Mouse (Mus musculus) layer of hippocampus, adult 9-10 months (tissue): Measurements from ENCODE around the gene Masp2.

ENCODE experiments used
- DNase-seq: peaks from one replicate; pipeline ENCODE4 v3.0.0; 2022; ENCODE audit warnings: low spot score

The Masp2 gene

DNA sequence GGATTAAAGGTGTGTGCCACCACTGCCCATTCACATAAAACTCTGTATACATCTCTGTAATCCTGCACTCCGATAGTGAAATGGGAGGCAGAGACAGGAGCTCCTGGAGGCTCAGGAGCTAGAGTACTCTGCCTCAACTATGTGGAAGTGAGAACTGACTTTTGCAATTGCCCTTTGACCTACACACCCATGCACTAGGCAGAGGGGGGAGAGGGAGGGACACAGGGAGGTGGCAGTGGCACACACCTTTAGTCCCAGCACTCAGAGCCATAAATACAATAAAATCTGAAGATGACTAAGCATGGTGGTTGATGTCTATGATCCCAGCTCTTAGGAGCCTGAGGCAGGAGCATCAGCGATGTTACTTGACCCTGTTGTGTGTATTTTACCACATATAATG is 37.1 kb downstream of the Masp2 start:
- no peak for DNase-seq

DNA sequence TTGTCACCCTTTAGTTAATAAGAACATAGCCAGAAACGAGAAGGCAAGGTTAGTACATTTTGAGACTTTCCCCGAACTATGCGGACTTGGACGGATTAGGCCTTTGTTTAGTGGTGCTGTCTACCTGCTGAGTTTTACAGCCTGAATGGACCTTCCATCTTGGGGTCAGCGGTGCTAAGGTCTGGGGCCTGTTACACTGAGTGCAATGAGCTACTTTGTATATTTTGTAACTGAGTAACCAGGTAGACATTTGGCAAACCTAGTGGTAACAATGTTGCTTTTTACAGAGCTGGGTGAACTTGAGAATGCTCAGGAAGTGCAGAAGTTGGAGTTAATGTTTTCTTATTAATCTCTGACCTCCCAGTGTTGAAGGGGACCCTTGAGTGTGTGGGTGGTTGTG is 38.8 kb downstream of the Masp2 start:
- no peak for DNase-seq

DNA sequence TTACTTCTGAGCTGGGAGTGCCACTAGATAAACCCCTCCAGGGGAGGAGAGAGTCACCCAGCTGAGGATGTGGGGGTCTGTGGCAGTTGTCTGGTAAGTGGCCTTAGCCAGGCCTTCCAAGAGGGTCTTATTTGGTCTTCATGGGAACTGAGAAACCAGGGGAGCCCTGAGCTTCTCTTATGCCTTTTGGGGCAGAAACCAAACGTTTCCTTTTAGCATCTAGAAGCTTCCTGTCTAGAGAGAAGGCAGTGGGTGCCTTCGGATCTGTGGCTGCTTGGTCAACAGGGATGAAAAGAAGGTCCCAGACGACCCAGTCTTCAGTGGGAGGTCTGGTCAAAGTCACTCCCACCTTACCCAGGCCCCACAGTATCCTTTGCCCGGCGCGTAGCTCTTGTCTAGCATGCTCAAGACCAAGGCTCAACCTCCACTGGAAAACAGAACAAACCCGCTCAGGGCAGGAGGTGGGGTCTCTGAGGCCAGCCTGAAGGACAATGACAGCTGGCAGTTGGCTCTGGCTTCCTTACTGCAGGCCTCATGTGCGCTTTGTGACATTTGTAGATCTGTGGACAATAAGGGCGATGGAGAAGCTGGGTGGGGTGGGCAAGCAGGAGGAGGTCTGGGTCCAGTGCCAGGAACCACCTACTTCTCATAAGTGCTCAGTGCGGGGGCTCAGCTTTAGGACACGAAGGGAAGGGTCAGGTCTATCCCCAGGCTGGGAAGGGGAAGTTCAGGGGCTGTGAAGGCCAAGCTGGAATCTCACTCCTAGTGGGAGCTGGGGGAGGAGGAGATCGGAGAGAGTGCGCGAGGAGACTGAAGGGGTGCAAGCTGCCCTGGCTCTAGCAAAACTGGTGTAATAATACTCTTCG is 41.2 kb downstream of the Masp2 start, which contains the start of gene Gm572:
Gm572 (plus strand) TSS at position 27 of the 866 bp plus-strand sequence.
- DNase-seq: no peak

DNA sequence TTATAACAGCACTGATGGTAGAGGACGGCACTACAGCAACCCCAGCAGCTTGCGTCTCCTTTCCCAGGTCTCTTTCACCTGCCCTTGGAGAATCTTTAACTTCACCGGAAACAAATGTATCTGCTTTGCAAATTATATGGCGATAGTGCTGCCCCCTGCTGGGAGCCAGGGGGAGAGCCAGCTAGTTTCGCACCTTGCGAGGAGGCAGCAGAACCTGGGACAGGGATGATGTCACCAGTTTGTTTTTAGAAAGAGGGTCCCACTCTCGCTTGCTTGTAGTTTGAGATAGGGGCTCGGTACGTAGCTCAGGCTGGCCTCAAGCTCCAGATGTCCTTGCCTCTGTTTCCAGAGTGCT is 41.8 kb downstream of the Masp2 start:
- no peak for DNase-seq

DNA sequence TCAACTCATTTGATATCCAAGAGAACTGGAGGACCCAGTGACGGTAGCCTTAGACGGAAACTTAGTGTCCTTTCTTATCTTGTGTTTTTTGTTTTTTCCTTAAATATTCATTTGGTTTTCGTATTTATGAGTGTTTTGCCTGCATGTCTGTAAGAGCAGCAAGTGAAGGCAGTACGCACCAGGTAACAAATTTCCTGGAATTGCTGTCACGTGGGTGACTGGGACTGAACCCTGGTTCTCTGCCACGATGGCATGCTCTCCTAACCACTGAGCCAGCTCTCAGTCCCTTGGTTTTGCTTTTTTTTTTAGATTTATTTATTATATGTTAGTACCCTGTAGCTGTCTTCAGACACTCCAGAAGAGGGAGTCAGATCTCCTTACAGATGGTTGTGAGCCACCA is 42.6 kb downstream of the Masp2 start:
- DNase-seq: no peak

DNA sequence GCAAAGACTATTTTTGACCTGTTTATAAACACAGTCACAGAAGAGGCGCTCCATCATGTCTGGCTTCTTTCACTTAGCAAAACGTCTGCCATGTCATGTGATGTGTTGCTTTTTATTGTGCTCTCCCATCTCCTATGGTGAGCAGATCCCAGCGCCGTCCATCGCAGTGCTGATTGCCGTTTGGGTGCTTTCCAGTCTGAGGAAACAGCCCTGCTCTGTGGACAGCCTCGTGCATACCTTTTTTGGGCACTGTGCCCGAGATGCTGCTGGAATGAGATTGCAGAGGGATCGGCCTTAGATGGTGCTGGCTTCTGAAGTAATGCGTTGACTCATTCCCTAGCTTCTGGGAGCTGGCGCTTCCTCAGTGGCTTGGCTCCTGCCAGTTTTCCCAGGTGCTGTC is 44.3 kb downstream of the Masp2 start:
- no peak for DNase-seq

DNA sequence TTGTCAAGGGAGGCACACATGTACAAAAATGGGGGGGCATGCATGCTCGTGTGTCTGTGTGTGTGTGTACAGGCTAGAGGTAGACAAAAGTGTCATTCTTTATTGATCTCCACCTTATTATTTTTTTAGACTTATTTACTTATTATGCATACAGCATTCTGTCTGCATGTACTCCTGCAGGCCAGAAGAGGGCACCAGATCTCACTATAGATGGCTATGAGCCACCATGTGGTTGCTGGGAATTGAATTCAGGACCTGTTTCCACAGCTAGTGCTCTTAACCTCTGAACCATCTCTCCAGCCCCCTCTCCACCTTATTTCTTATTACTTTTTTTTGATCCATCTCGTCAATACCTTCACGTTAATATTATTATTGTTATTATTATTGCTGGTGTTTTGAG is 47.0 kb downstream of the Masp2 start:
- no peak for DNase-seq

DNA sequence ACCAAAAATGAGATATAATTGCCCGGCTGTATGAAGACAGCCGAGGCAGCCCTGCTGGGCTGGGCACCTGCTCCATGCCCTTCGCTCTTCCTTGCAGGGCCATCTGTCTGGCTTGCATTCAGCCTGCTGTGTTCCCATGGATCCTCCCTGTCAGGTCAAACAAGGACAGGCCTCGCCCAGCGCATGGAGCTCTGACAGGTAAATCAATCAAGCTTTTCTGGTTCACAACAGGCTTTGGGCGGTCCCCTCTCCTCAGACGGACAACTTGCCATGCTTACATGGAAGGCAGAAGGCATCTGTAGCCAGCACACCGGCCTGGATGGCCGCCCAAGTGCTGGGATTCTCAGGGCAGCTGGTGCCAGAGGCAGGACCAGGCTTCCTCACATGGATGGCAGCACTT is 48.7 kb downstream of the Masp2 start:
- no peak for DNase-seq

DNA sequence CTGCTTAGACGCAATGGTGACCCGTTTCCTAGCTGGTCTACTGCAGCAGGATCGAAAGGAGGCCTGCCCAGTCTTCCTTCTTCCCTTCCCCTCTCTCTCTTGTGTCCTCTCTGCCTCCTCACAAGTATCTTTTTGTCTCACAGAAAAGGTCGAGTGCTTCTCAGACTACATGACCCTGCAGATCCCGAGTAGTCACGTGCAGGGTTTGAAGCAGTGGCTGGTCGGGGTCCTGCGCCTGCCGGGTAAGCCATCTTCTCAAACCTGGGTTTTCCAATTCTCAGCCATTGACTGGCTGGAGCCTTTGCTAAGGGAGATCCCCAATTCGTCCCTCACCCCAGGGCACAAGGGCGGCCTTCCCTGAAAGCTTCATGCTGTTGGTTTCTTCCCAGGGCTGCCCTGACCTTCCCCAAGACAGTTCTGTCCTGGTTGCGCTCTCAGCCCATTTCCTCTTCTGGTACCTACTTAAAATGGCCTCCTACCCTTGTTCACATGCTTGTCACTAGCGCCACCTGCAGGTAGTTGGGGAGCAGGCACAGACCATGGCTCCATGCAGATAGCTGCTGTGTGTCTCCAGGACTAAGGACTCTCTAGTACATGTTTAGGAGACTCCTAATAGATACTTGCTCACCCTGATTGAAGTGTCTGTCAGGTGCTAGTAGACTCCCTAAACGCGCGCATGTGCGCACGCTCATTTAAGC is 52.5 kb downstream of the Masp2 start:
- DNase-seq: peak; percentile 31

DNA sequence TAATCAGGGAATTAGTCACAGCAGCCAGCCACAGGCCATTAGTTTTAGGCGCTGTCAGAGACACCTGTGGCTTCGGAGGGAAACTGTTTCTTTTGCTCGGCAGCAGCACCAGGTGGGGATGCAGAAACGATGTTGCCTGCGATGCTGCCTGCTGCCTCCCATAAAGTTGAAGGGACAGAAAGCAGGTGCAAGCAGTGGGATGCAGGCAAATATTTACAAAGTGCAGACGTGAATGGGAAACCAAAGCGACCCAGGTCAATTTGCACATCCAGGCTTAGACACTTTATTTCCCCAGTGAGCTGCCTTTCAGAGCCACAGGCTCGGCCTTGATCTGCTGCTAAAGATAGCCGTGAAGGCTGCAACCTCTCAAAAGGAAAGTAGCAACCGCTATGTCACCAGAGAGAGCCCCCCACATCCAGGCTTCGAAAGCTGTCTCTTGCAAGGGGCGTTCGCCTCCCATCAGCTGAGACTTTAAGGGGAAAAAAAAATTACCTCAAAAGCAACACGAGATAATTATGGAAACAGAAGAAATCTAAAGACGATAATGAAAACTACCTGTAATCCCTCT is 54.4 kb downstream of the Masp2 start:
- no peak for DNase-seq

DNA sequence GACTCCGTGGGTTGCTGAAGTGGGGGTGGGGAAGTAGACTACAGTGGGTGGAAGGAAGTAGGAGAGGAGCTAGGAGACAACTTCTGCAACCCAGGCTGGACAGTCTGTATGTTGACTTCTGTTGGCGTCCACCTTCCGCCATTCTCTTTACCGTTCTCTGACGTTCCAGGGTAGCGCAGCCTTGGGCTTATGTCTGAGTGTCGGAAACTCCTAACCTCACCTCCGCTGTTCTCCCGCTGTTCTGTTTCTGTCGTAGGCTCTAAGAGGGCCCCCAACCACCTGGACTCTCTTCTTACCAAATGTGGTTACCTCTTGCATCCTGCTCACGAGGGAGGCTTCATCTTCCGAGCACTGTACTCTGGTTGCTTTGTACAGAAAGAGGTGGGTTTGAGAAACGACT is 55.4 kb downstream of the Masp2 start:
- no peak for DNase-seq

DNA sequence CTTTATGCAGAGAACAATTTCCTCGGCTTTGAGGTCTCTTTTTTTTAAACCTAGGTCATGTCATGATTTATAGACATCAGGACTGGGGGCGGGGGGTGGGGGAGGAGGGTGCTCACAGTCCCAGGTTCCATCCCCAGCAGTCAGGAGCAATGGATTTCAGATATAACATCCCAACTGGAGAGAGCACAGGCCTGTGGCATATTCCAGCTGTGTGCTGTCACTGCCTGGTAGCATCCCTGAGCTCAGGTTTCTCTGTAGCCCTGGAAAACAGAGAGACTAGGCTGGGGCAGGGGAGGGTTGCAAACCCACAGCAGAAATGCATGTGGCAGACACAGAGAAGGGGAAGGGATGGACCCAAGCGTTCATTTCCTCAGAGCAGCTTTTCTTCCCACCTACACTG is 57.8 kb downstream of the Masp2 start:
- DNase-seq: no peak

DNA sequence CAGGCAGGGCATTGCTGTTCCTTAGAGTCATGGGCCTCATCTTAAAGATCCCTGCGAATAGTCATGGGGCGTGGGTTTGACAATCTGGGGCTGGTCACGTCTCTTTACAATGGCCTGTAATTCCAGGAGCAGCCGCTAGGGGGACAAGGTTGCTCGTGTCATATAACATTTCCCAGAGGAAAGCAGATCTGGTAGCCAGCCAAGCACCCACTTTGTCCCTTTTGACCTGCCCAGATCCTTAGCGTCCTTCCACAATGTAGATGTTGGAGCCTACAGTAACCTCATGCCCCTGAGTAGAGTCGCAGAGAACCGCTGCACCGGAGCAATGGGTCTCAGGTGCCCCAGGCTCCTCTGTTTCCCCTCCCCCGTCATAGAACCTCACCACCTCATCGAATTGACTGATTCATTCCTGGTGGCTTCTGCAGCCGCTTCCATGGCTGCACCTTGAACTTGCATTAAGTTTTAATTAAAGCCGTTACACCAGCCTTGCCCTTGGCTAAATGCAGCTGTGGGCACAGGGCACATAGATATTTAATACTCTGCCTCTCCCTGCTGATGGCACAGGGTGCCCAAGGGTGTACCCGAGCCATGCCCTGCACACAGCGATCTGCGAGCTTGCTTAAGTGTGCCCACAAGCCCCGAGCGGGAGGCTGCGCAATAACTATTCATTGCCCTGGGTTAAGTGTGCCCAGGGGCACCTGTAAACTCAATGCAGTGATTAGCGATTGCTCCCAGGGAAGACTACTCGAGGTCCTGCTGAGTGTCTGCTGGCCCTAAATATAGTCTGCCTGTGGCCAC is 60.0 kb downstream of the Masp2 start:
- DNase-seq: peak; percentile 32

DNA sequence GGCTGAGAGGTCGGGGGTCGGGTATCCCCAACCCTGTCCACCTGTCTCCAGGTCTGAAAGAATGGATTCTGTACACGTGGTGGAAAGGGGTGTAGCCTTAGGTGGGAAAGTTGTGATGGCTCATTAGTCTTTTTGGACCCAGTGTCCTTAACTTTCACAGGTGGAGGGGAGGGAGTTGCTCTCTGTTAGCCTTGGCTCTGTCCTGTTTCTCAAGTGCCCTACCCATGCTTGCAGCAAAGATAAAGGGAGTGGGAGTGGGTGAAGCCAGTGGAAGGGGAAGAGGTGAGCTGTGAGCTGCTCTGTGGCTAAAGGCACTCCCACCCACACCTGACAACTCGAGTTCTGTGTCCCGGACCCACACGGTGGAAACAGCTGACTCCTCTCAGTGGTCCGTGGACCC is 61.0 kb downstream of the Masp2 start:
- DNase-seq: no peak

DNA sequence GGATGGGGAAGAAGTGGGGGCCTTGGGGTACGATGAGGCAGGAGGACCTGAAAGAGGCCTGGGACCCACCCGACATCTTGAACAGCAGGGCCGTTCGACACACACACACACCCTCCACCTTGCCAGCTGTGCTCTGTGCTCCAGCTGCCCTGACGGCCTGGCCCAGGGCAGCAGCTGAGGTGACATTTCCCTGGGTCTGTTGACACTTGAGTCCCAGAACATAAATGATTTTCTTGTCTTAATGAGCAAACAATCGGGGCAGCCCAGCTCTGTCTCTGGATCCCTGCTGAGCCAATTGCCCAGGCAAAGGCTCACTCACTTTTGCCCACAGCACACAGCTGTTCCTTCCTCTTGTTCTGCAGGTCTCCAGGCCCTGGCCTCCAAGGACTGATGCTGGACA is 61.7 kb downstream of the Masp2 start:
- DNase-seq: no peak
